Mouse (Mus musculus): ENCODE results near the gene Sulf2. TPM values are rescaled to one million over a fixed set of nuclear protein-coding genes. Genes with fewer than 3 reads are reported as not detected.

The Sulf2 gene
- polyA plus RNA-seq, 1 experiment from 2014 or later: 176 TPM

- no peak overlapping the region for H3K4me3 ChIP-seq (replicated peaks)
- no peak overlapping the region for H3K9ac ChIP-seq (replicated peaks)
- no peaks in the 10 kb centered on the region for H3K4me1 ChIP-seq (replicated peaks)
- peaks cover 92% of the 10 kb centered on the region for H3K36me3 ChIP-seq
- H3K9me3 ChIP-seq: no peaks in the 10 kb centered on the region
- ATAC-seq (ENCODE audit: insufficient number of reproducible peaks, insufficient read depth, low FRiP score, low TSS enrichment, low read depth): no peak
- H3K4me2 ChIP-seq: no peak overlapping the region
- 94% methylated on average over 7 of the region's 7 CpGs for WGBS
- no peak overlapping the region for H3K27ac ChIP-seq
- H3K27me3 ChIP-seq: no peaks in the 10 kb centered on the region
Measured at GRCm38 (mm10) chr2:166051966-166052365, 103.5 kb downstream of the Sulf2 start.

GRCm38 (mm10) chr2:166051421-166051820 lies 104.0 kb downstream of the Sulf2 start:
- H3K4me2 ChIP-seq: no peak overlapping the region
- ATAC-seq (ENCODE audit: insufficient number of reproducible peaks, insufficient read depth, low FRiP score, low TSS enrichment, low read depth): no peak
- no peak overlapping the region for H3K4me3 ChIP-seq (replicated peaks)
- WGBS: 81% methylated on average over 17 of the region's 17 CpGs
- no peak overlapping the region for H3K27ac ChIP-seq
- H3K9ac ChIP-seq (replicated peaks): no peak overlapping the region
- H3K4me1 ChIP-seq (replicated peaks): no peaks in the 10 kb centered on the region
- H3K36me3 ChIP-seq: peaks cover 89% of the 10 kb centered on the region
- no peaks in the 10 kb centered on the region for H3K9me3 ChIP-seq
- no peaks in the 10 kb centered on the region for H3K27me3 ChIP-seq

- Histone ChIP-seq H3K4me1 (replicated peaks) (peaks cover 14% of the 10 kb centered on the region), H3K9me3 (no peaks in the 10 kb centered on the region), H3K4me2 (no peak overlapping the region), H3K27me3 (no peaks in the 10 kb centered on the region), H3K27ac (no peak overlapping the region), H3K36me3 (peaks cover 64% of the 10 kb centered on the region), H3K4me3 (replicated peaks) (no peak overlapping the region), H3K9ac (replicated peaks) (no peak overlapping the region)
- WGBS: 86% methylated on average over 7 of the region's 7 CpGs
- ATAC-seq (ENCODE audit: insufficient number of reproducible peaks, insufficient read depth, low FRiP score, low TSS enrichment, low read depth): no peak
Measured at GRCm38 (mm10) chr2:166048852-166049251, 106.6 kb downstream of the Sulf2 start.

GRCm38 (mm10) chr2:166047931-166048330 lies 107.5 kb downstream of the Sulf2 start:
- 95% methylated on average over 4 of the region's 4 CpGs for WGBS

GRCm38 (mm10) chr2:166045549-166046501 lies 109.6 kb downstream of the Sulf2 start:
- no peak overlapping the region for H3K9ac ChIP-seq (replicated peaks)
- no peaks in the 10 kb centered on the region for H3K9me3 ChIP-seq
- H3K4me3 ChIP-seq (replicated peaks): no peak overlapping the region
- H3K27ac ChIP-seq: 0 out of 2 replicates have a peak overlapping the region, but pooled peaks have one; percentile 35
- H3K4me2 ChIP-seq: no peak overlapping the region
- H3K27me3 ChIP-seq: no peaks in the 10 kb centered on the region
- ATAC-seq (ENCODE audit: insufficient number of reproducible peaks, insufficient read depth, low FRiP score, low TSS enrichment, low read depth): no peak
- 73% methylated on average over 10 of the region's 10 CpGs for WGBS
- peaks cover 35% of the 10 kb centered on the region for H3K36me3 ChIP-seq
- peaks cover 38% of the 10 kb centered on the region for H3K4me1 ChIP-seq (replicated peaks)

More at GRCm38 (mm10) chr2:166047931-166048330, 107.5 kb downstream of the Sulf2 start:
- peaks cover 20% of the 10 kb centered on the region for H3K4me1 ChIP-seq (replicated peaks)
- no peak overlapping the region for H3K27ac ChIP-seq
- H3K36me3 ChIP-seq: peaks cover 55% of the 10 kb centered on the region
- no peaks in the 10 kb centered on the region for H3K27me3 ChIP-seq
- no peak overlapping the region for H3K9ac ChIP-seq (replicated peaks)
- H3K9me3 ChIP-seq: no peaks in the 10 kb centered on the region
- H3K4me3 ChIP-seq (replicated peaks): no peak overlapping the region
- no peak for ATAC-seq (ENCODE audit: insufficient number of reproducible peaks, insufficient read depth, low FRiP score, low TSS enrichment, low read depth)
- no peak overlapping the region for H3K4me2 ChIP-seq

- no peak overlapping the region for H3K4me2 ChIP-seq
- H3K27ac ChIP-seq: no peak overlapping the region
- H3K9me3 ChIP-seq: no peaks in the 10 kb centered on the region
- peaks cover 40% of the 10 kb centered on the region for H3K4me1 ChIP-seq (replicated peaks)
- peaks cover 27% of the 10 kb centered on the region for H3K36me3 ChIP-seq
- no peak for ATAC-seq (ENCODE audit: insufficient number of reproducible peaks, insufficient read depth, low FRiP score, low TSS enrichment, low read depth)
- H3K4me3 ChIP-seq (replicated peaks): no peak overlapping the region
- no peak overlapping the region for H3K9ac ChIP-seq (replicated peaks)
- no peaks in the 10 kb centered on the region for H3K27me3 ChIP-seq
- 79% methylated on average over 2 of the region's 2 CpGs for WGBS
Measured at GRCm38 (mm10) chr2:166045006-166045405, 110.5 kb downstream of the Sulf2 start.

- ATAC-seq (ENCODE audit: insufficient number of reproducible peaks, insufficient read depth, low FRiP score, low TSS enrichment, low read depth): no peak
- WGBS: 95% methylated on average over 1 of the region's 1 CpGs
- no peak overlapping the region for H3K4me3 ChIP-seq (replicated peaks)
- H3K9me3 ChIP-seq: no peaks in the 10 kb centered on the region
- H3K9ac ChIP-seq (replicated peaks): no peak overlapping the region
- H3K27me3 ChIP-seq: no peaks in the 10 kb centered on the region
- H3K36me3 ChIP-seq: peaks cover 3% of the 10 kb centered on the region; the same call in 1 of the 2 replicates
- H3K4me2 ChIP-seq: no peak overlapping the region
- H3K27ac ChIP-seq: no peak overlapping the region
- peaks cover 40% of the 10 kb centered on the region for H3K4me1 ChIP-seq (replicated peaks)
Measured at GRCm38 (mm10) chr2:166042542-166042941, 112.9 kb downstream of the Sulf2 start.

GRCm38 (mm10) chr2:166039681-166040080 lies 115.8 kb downstream of the Sulf2 start:
- no peak overlapping the region for H3K4me2 ChIP-seq
- WGBS: 81% methylated on average over 4 of the region's 4 CpGs
- no peaks in the 10 kb centered on the region; the same call in 1 of the 2 replicates for H3K36me3 ChIP-seq
- no peak overlapping the region for H3K4me3 ChIP-seq (replicated peaks)
- no peaks in the 10 kb centered on the region for H3K27me3 ChIP-seq
- no peak overlapping the region for H3K9ac ChIP-seq (replicated peaks)
- H3K27ac ChIP-seq: no peak overlapping the region
- no peaks in the 10 kb centered on the region for H3K9me3 ChIP-seq
- ATAC-seq (ENCODE audit: insufficient number of reproducible peaks, insufficient read depth, low FRiP score, low TSS enrichment, low read depth): no peak
- H3K4me1 ChIP-seq (replicated peaks): peaks cover 27% of the 10 kb centered on the region

- Histone ChIP-seq H3K27me3 (no peaks in the 10 kb centered on the region), H3K4me1 (replicated peaks) (peaks cover 21% of the 10 kb centered on the region), H3K9ac (replicated peaks) (no peak overlapping the region), H3K4me2 (no peak overlapping the region), H3K4me3 (replicated peaks) (no peak overlapping the region), H3K36me3 (no peaks in the 10 kb centered on the region; the same call in 1 of the 2 replicates), H3K9me3 (no peaks in the 10 kb centered on the region), H3K27ac (no peak overlapping the region)
- no peak for ATAC-seq (ENCODE audit: insufficient number of reproducible peaks, insufficient read depth, low FRiP score, low TSS enrichment, low read depth)
- 64% methylated on average over 3 of the region's 3 CpGs for WGBS
Measured at GRCm38 (mm10) chr2:166035725-166036124, 119.7 kb downstream of the Sulf2 start.

GRCm38 (mm10) chr2:166034967-166035490 lies 120.4 kb downstream of the Sulf2 start:
- H3K4me2 ChIP-seq: no peak overlapping the region
- no peaks in the 10 kb centered on the region for H3K27me3 ChIP-seq
- H3K4me1 ChIP-seq (replicated peaks): peaks cover 26% of the 10 kb centered on the region
- H3K9me3 ChIP-seq: no peaks in the 10 kb centered on the region
- 0 out of 2 replicates have a peak overlapping the region, but pooled peaks have one; percentile 41 for H3K27ac ChIP-seq
- no peak overlapping the region for H3K9ac ChIP-seq (replicated peaks)
- H3K4me3 ChIP-seq (replicated peaks): no peak overlapping the region
- ATAC-seq (ENCODE audit: insufficient number of reproducible peaks, insufficient read depth, low FRiP score, low TSS enrichment, low read depth): no peak
- 76% methylated on average over 3 of the region's 3 CpGs for WGBS
- H3K36me3 ChIP-seq: no peaks in the 10 kb centered on the region; the same call in 1 of the 2 replicates

GRCm38 (mm10) chr2:166032628-166033027 lies 122.8 kb downstream of the Sulf2 start:
- Histone ChIP-seq H3K4me3 (replicated peaks) (no peak overlapping the region), H3K27ac (no peak overlapping the region), H3K27me3 (no peaks in the 10 kb centered on the region), H3K4me2 (no peak overlapping the region), H3K9ac (replicated peaks) (no peak overlapping the region), H3K9me3 (no peaks in the 10 kb centered on the region), H3K4me1 (replicated peaks) (peaks cover 33% of the 10 kb centered on the region), H3K36me3 (no peaks in the 10 kb centered on the region; the same call in 1 of the 2 replicates)
- 88% methylated on average over 5 of the region's 5 CpGs for WGBS
- ATAC-seq (ENCODE audit: insufficient number of reproducible peaks, insufficient read depth, low FRiP score, low TSS enrichment, low read depth): no peak

Measured in limb, embryonic 12.5 days (tissue).